ENCODE assay signal across 9 mouse cellular contexts in the genomic region with DNA sequence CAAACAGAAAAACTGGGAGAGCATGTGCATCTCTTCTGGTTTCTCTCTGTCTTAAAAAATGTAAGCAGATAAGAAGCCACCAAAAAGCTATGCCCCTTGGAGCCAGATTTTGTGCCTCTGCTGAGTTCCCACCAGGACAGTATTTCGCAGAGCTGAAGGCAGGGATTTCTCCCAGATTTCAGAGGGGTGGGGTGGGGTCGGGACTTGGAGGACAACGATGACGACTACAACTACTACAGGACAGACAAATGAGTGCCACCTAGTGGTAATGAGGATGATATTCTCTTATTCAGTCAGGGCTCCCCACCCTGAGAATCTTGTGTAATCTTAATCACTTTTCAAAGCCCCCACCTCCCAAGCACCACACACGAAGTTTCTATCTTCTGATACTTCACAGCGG. TPM values are rescaled to one million over a fixed set of nuclear protein-coding genes. Genes with fewer than 3 reads are reported as not detected.
A peak's percentile ranks its signal among the peaks of the same experiment; 100 is the strongest.
DNase-seq lines count a peak whose midpoint lies in the region; ATAC-seq and TF ChIP-seq lines count a peak whose summit lies in the region.
"Had no signal": no experiment of that assay in that cellular context is flagged by ENCODE, and none has a peak within 500 bp of the region (broad histone marks: within the 10 kb centered on the region; RNA-seq: fewer than 3 reads in every experiment).

No protein-coding gene starts in this region.

- H3K27me3 ChIP-seq in hindbrain, embryonic 13.5 days, result no peaks in the 10 kb centered on the region
- H3K27me3 ChIP-seq in hindbrain, embryonic 10.5 days (ENCODE audit: insufficient read depth, poor library complexity, severe bottlenecking), result no peaks in the 10 kb centered on the region
- H3K27me3 ChIP-seq in ES-Bruce4 (ENCODE audit: control insufficient read depth, insufficient read depth, low read length, poor library complexity, severe bottlenecking), result no peaks in the 10 kb centered on the region
- no peaks in the 10 kb centered on the region for H3K27me3 ChIP-seq in embryonic facial prominence, embryonic 14.5 days (replicated peaks; ENCODE audit: control insufficient read depth, insufficient read depth, low read length)
- H3K27me3 ChIP-seq: liver, embryonic 13.5 days had no signal

- ATAC-seq in hindbrain, embryonic 13.5 days (ENCODE audit: low FRiP score), result no peak
- peak; percentile 68 for ATAC-seq in embryonic facial prominence, embryonic 14.5 days (ENCODE audit: low read depth)

- no peak for TF ChIP-seq EP300 in ES-Bruce4 (IDR thresholded peaks at IDR 0.05; ENCODE audit: insufficient read depth, low read depth, low read length)

- no peak overlapping the region for H3K4me3 ChIP-seq in hindbrain, embryonic 13.5 days
- H3K4me3 ChIP-seq in hindbrain, embryonic 10.5 days, result no peak overlapping the region
- no peak overlapping the region for H3K4me3 ChIP-seq in ES-Bruce4 (ENCODE audit: low read depth, low read length)
- H3K4me3 ChIP-seq in embryonic facial prominence, embryonic 14.5 days (ENCODE audit: low read depth, low read length), result no peak overlapping the region
- H3K4me3 ChIP-seq: liver, embryonic 13.5 days had no signal

- no peak overlapping the region for H3K9ac ChIP-seq in hindbrain, embryonic 13.5 days
- H3K9ac ChIP-seq in ES-Bruce4 (ENCODE audit: low read depth, poor library complexity, severe bottlenecking), result no peak overlapping the region
- H3K9ac ChIP-seq in embryonic facial prominence, embryonic 14.5 days (ENCODE audit: low read depth, low read length), result no peak overlapping the region
- H3K9ac ChIP-seq: liver, embryonic 13.5 days had no signal

- H3K4me2 ChIP-seq in hindbrain, embryonic 13.5 days, result 0 out of 2 replicates have a peak overlapping the region, but pooled peaks have one; percentile 29
- peak overlapping the region; percentile 30 for H3K4me2 ChIP-seq in embryonic facial prominence, embryonic 14.5 days (ENCODE audit: low read depth, low read length)
- H3K4me2 ChIP-seq: liver, embryonic 13.5 days had no signal

- H3K36me3 ChIP-seq in hindbrain, embryonic 13.5 days, result no peaks in the 10 kb centered on the region
- H3K36me3 ChIP-seq in hindbrain, embryonic 10.5 days, result no peaks in the 10 kb centered on the region
- H3K36me3 ChIP-seq in ES-Bruce4 (ENCODE audit: control insufficient read depth, insufficient read depth, low read length, poor library complexity, severe bottlenecking), result no peaks in the 10 kb centered on the region
- no peaks in the 10 kb centered on the region for H3K36me3 ChIP-seq in embryonic facial prominence, embryonic 14.5 days (ENCODE audit: control insufficient read depth, insufficient read depth, low read length)
- H3K36me3 ChIP-seq: liver, embryonic 13.5 days had no signal

- no peaks in the 10 kb centered on the region for H3K9me3 ChIP-seq in hindbrain, embryonic 13.5 days
- no peaks in the 10 kb centered on the region for H3K9me3 ChIP-seq in hindbrain, embryonic 10.5 days
- H3K9me3 ChIP-seq in ES-Bruce4 (replicated peaks; ENCODE audit: control insufficient read depth, insufficient read depth, low read length, poor library complexity, severe bottlenecking), result no peaks in the 10 kb centered on the region
- no peaks in the 10 kb centered on the region for H3K9me3 ChIP-seq in embryonic facial prominence, embryonic 14.5 days (ENCODE audit: control insufficient read depth, low read length)
- H3K9me3 ChIP-seq: liver, embryonic 13.5 days had no signal

- H3K4me1 ChIP-seq in hindbrain, embryonic 13.5 days (replicated peaks), result no peaks in the 10 kb centered on the region
- no peaks in the 10 kb centered on the region for H3K4me1 ChIP-seq in hindbrain, embryonic 10.5 days (replicated peaks)
- H3K4me1 ChIP-seq in ES-Bruce4 (ENCODE audit: control insufficient read depth, insufficient read depth, low read length), result no peaks in the 10 kb centered on the region
- no peaks in the 10 kb centered on the region for H3K4me1 ChIP-seq in embryonic facial prominence, embryonic 14.5 days (ENCODE audit: control insufficient read depth, insufficient read depth, low read length)
- H3K4me1 ChIP-seq: liver, embryonic 13.5 days had no signal

- 34% methylated on average over 6 of the region's 6 CpGs for WGBS in hindbrain, embryonic 13.5 days
- WGBS in hindbrain, embryonic 10.5 days, result 28% methylated on average over 6 of the region's 6 CpGs
- 17% methylated on average over 6 of the region's 6 CpGs for WGBS in embryonic facial prominence, embryonic 14.5 days

- TF ChIP-seq POLR2A in ES-Bruce4 (IDR thresholded peaks at IDR 0.05; ENCODE audit: insufficient read depth, low read length), result no peak

- TF ChIP-seq CTCF in ES-Bruce4 (IDR thresholded peaks at IDR 0.05; ENCODE audit: low read depth, low read length), result peak; percentile 17

- DNase-seq in hindbrain, embryonic 10.5 days (ENCODE audit: low spot score), result no peak
- peak; percentile 72 for DNase-seq in embryonic facial prominence, embryonic 14.5 days (ENCODE audit: low spot score)
- DNase-seq in kidney, postnatal 14 days, result peak; percentile 11
- DNase-seq in retina, postnatal 1 day, result peak; percentile 41
- no peak for DNase-seq in right cerebral cortex, postnatal 25 days
- no peak for DNase-seq in ovary, postnatal 14 days (ENCODE audit: low spot score)
- DNase-seq: liver, embryonic 13.5 days had no signal

- no peak overlapping the region for H3K27ac ChIP-seq in hindbrain, embryonic 13.5 days
- H3K27ac ChIP-seq in hindbrain, embryonic 10.5 days, result no peak overlapping the region
- no peak overlapping the region for H3K27ac ChIP-seq in ES-Bruce4 (ENCODE audit: insufficient read depth, low read length)
- no peak overlapping the region for H3K27ac ChIP-seq in embryonic facial prominence, embryonic 14.5 days (replicated peaks; ENCODE audit: low read depth, low read length)
- H3K27ac ChIP-seq: liver, embryonic 13.5 days had no signal

RNA-seq across cellular contexts. Expression of gene Serpinb1b, which starts 1.0 kb away (rescaled TPM):
- polyA plus RNA-seq in hindbrain, embryonic 13.5 days (2015; fragmentation: Nextera tagmentation; extraction: Ambion mirVana), result 10.9 and 14.4 TPM in 2 replicates
- polyA plus RNA-seq in hindbrain, embryonic 10.5 days (2016; fragmentation: Nextera tagmentation; extraction: Ambion mirVana), result 0.54 and 3.5 TPM in 2 replicates
- polyA plus RNA-seq in ES-Bruce4 (2011; ENCODE audit: insufficient read depth, insufficient read length, low read depth, missing spikeins), result not detected in 2 replicates
- 1.0 and 1.5 TPM in 2 replicates for polyA plus RNA-seq in embryonic facial prominence, embryonic 14.5 days (2014; fragmentation: Nextera tagmentation; extraction: Ambion mirVana)
- polyA plus RNA-seq: liver, embryonic 13.5 days had no signal

RNA-seq across cellular contexts. Expression of gene Serpinb9b, which starts 52.2 kb away (rescaled TPM):
- 0.47 and 0.70 TPM in 2 replicates for polyA plus RNA-seq in hindbrain, embryonic 13.5 days (2015; fragmentation: Nextera tagmentation; extraction: Ambion mirVana)
- 0.07 and 0.21 TPM in 2 replicates for polyA plus RNA-seq in hindbrain, embryonic 10.5 days (2016; fragmentation: Nextera tagmentation; extraction: Ambion mirVana)
- polyA plus RNA-seq in ES-Bruce4 (2011; ENCODE audit: insufficient read depth, insufficient read length, low read depth, missing spikeins), result 6.5 and 7.6 TPM in 2 replicates
- 0.14 and 0.17 TPM in 2 replicates for polyA plus RNA-seq in embryonic facial prominence, embryonic 14.5 days (2014; fragmentation: Nextera tagmentation; extraction: Ambion mirVana)
- polyA plus RNA-seq: liver, embryonic 13.5 days had no signal

Comparison
In these comparisons a context has a peak if more than half of its experiments do, and no peak if none do; other contexts are left out.
1. DNase-seq: peak in embryonic facial prominence, embryonic 14.5 days (single experiment), kidney, postnatal 14 days (single experiment) and retina, postnatal 1 day (single experiment); none in hindbrain, embryonic 10.5 days (single experiment), right cerebral cortex, postnatal 25 days (single experiment) and ovary, postnatal 14 days (single experiment).